Mouse (Mus musculus) c-Kit-negative CD71-positive TER-119-positive erythroid progenitor cells, embryonic 14.5 days (primary cell): ENCODE measurements around the gene Afg1l.

Source experiments
- DNase-seq: peaks from one replicate; pipeline ENCODE4 v3.0.0-alpha.2; 2013; ENCODE audit warnings: low read depth, low spot score

Afg1l gene

DNA sequence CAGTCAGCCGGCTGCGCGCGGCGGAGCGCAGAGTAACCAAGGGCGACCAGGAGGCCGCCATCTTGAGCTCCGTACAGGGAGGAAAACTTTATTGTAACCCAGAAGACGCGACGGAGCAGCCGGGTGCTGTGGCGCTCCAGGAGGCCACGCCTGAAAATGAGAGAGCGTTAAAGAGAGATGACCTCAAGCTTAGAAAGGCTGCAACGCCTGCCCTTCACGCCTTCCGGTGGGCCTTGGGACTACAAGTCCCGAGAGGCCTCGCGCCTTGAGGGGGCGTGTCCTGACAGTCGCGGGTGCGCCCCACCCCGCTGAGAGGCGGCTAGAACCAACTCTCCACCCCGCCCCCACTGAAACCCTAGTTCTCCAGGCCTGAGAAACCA, at the start of gene Afg1l:
Gene Afg1l, minus strand, starts transcription at position 225 of the 380 bp plus-strand sequence.
- DNase-seq: peak; percentile 88

DNA sequence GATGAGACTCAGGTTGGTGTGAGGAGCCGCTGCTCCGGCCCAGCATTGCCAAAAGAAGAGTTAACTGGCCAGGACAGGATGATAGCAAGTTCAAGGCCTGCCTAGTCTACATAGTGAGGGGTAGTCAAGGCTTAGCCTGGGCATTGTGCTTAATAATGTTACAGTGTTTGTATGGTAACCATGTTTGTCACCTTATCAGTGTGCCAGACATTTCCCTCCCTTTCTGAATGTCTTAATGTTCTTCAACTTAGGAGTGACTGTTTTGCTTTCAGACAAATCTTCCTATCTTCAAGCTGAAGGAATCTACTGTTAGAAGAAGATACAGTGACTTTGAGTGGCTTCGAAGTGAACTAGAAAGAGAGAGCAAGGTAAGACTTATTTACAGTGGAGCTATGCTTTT, 47.3 kb upstream of the Afg1l start:
- DNase-seq: no peak

DNA sequence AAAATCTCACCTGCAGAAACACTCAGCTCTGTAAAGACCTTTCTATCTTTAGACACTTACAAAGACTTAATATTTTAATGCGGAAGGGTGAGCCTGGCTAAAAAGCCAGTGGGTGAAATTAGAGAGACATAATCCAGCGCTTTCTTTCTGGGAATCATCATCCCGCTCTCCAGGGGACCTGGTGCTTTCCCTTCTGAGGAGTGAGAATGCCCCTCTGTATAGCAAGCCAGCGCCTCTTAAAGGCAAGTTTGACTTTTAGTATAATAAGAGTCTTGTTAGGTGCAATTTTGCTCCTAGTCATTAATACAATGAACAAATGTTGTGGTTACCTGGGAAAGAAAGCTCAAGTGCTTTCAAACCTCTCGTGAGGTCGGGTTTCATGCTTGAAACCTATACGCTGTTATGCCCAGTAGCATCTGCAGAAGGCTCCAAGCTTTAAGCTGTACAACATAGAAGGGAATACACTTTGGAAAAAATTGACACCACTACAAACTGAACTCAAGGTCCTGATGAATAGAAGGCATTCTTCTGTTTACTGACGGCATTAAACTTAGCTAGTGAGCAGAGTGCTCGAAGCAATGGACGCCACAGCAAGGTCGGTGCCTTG, 45.3 kb upstream of the Afg1l start:
- DNase-seq: no peak

DNA sequence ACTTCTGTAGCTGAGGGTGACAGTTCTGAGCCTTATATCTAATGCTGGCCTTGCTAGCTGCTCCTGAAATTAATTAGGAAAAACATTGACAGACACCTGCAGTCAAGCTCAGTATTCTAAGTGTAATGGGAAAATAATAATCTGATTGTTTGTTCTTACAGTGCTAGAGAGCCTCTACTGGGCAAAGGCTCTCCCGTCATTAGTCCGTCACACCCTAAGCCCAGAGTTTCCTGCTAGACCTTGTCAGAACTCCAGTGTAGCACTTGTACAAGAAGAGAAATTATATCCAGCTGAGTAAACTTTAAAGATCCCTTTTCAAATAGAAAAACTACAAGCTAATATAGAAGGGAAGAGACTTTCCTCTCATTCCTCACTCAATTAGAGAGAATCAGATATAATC, 44.5 kb upstream of the Afg1l start:
- no peak for DNase-seq

DNA sequence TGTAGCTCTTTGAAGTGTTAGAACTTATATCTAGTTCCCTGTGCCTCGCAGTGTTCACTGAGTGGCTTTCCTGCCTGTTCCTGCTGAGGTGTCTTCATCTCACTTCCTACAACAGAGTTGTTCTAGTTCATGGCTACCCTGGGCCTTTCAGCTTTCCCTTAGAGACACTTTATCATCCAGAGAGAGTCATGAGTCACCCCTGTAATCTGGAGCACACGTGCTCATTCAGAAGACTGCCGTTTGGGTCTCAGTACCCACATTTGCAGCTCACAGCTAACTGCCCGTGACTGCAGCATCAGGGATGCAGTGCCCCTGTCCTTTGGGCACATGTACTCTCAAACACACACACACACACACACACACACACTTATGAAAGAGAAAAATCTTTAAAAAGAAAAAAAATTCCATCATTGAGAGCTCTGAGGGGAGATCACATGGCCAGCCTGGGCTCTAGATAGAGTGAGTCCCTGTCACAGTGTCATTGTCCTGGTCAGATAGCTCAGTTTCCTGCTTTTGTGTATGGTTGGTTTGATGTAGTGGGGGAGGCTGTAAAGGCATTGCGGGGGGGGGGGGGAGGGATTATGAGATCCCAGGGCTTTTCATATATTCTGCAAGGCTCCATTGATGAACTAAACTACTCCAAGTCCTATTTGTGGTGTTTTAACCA, 43.1 kb upstream of the Afg1l start:
- no peak for DNase-seq

DNA sequence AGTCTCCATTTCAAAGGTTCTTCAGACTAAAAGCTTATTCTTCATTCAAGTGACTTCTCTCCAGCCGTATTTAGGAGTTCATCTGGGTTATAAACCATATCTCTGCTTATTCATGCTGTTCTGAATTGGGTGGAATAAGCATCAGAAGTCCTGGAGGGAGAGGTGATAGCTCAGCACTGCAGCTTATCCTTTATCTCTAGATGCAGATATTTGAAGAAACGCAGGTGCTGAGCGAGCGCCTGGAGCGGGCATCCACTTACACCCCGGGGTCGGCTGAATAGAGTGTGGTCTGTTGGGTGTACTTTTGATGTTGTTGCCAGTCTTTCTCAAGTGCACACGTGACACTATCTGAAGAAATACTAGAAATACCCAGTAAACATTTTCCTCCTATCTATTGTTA, 40.0 kb upstream of the Afg1l start:
- no peak for DNase-seq

DNA sequence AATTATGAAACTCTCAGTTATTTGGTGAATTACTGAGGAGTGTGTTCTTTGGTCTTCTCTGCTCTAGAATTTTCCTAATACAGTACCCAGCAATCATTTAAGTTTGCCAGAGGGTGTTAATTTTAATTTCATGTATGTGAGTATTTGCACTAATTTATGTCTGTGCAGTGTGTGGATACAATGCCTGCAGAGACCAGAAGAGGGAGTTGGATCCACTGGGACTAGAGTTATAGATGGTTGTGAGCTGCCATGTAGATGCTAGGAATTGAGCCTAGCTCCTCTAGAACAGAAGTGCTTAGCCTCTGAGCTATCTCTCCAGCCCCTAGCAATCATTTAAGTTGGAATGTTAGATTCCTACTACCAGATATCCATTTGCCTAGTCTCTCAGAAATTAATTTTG, 35.8 kb upstream of the Afg1l start:
- DNase-seq: no peak

DNA sequence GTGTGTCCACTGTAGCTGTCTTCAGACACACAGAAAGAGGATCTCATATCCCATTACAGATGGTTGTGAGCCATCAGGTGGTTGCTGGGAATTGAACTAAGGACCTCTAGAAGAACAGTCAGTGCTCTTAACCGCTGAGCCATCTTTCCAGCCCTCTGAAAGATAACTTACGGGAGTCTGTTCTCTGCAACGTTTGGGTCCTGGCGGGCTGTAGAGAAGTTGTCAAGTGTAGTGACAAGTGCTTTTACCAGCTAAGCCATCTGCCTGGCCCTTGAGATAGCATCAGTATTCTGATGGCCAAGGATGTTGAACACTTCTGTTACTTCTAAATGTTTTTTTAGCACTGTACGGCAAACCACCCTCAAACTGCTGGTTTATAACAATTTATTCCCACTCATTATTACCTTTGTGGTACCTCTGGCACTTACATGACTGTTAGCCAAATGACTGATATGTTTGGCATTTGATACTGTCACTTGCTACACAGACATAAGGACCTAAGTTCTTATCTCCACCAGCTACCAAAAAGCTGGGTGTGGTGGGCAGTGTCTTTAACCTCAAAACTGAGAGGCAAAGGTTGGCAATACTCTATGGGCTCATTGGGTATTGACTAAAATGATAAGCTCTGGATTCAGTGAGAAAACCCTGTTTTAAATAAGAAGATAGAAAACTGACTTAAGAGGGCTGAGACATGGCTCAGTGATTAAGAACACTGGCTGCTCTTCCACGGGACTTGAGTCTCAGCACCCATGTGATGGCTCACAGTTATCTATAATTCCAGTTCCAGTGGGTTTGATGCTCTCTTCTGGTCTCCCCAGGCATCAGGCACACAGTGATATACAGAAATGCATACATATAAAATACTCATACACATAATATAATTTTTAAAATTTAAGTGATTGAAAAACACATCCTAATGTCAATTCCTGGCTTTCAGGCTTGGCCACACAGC, 33.1 kb upstream of the Afg1l start:
- DNase-seq: peak; percentile 49

DNA sequence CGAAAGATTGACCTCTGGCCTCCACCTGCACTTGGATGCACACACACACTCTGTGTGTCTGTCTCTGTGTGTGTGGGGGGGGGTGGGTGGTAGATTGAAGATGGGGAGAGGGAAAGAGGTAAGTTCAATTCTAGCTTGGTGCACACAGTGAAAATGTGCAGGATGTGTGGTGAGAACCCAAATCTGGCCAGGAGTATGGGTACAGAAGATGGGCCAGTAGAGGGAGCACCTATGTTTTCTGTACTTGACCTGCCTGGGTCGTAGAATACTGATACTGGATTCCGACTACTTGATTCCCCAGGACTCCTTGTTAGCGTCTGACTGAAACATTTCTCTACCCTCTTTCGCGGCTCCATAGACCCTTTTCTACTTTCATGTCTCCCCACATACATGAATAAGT, 31.8 kb upstream of the Afg1l start:
- DNase-seq: no peak

DNA sequence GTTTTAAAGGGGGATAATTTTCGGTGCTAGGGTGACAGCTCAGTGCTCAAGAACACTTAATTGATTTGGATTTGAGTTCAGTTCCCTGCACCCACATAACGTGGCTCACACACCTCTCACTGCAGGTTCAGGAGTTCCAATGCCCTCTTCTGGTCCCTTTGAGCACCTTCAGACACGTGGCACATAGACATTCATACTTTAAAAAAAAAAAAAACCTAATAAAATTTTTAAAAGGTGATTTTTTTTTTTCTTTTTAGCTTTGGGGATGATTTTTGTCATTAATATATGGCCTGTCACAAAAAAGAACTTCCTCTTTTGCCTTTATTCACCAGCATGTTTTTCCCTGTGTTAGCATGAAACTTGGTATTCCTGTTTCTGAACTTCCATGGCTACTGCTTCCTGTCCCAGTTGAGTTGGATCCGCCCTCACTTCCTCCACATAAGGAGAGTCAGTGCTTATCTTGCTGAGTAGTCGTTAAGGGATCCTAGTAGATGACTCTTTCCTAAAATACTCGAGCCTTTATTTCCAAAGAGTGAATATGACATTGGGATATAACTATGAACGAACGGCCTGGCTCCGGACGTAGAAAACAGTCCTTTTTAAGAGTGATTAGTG, 25.8 kb upstream of the Afg1l start:
- no peak for DNase-seq

DNA sequence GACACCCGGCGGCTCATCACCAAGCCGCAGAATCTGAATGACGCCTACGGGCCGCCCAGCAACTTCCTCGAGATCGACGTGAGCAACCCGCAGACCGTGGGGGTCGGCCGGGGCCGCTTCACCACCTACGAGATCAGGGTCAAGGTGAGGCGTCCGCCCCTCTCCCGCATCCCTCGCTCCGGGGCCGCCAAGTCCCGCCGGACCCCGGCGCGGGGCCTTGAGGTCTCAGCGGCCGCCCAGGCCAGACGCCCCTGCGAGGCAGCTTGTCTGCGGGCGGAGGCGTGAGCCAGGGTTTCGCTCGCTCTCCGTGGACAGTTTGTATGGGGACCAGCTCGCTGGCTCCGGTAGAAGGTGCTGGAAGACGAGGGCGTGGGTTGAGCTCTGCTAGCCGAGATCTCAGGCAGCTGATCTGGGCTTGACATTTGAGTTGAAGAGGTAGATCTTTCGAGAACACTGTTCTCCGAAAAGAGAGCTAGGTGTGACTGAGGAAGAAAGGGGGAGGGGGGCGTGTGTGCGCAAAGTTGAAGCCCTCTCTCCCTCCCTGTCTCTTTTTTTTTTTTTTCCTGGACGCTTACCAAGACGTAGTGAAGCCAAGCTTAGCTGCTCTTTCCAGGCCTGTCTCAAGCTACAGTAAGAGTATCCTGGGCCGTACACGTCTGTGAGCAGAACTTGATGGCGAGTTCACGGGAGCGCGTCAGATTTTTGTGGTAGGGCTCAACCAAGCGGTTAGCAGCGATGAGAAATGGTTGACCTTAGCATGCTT, 24.2 kb upstream of the Afg1l start:
- DNase-seq: peak; percentile 60

DNA sequence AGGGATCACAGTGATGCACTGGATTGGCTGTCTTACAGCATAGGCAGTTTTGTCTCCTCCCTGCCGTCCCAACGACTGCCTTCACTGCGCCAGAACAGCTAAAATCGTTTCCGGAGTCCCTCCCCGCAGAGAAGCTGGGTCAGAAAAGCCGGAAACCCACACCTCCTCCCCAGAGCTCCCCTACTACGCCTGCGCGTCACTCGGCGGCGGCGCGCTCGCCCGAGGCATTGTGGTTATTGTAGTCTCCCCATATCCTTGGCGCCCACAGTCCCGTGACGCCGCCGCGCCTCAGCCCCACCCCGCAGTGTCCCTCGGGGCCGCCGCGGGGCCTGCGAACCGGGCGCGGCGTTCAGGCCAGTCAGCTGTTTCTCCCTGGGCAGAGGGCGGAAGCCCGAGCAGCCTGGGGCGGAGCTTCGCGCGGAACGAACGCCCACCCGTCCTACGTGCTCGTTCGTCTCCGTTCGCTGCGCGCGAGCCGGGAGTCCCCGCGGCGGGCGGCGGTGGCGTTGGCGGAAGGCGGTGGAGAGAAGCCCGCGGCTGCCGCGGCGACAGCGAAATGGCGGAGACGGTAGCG, 23.5 kb upstream of the Afg1l start, which contains the start of gene Snx3:
Gene Snx3, plus strand, starts transcription at position 256 of the 574 bp plus-strand sequence.
- DNase-seq: peak; percentile 96

DNA sequence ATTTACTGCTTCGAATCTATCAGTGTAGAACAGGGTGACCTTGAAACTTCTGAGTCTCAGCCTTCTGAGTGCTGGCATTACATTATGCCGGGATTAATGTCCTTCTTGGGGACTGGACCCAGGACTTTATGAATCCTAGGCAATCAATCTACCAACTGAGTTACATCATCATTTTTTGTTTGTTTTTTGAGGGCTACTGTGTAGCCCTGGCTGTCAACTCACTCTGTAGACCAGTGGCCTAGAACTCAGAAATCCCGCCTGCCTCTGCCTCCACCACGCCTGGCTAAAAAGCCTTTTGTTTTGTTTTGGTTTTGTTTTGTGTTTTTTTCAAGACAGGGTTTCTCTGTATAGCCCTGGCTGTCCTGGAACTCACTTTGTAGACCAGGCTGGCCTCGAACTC, 22.8 kb upstream of the Afg1l start:
- DNase-seq: no peak

DNA sequence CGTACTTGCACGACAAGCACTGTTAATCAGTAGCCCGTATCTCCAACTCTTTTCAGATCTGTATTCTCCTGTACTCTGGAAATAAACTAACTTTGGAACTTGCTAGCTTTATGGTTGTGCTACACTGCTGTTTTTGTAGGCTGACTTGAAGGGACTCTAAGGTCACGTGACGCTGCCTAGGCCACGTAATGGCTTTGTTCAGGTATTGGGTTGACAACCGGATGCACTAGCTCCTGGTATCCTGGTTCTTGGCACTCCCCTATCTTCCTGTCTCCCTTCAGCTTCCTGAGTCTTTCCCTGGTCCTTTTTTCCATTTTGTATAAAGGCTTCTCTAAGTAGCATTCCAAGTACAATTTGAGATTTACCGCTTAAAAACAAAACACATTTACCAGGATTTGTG, 22.2 kb upstream of the Afg1l start:
- no peak for DNase-seq

DNA sequence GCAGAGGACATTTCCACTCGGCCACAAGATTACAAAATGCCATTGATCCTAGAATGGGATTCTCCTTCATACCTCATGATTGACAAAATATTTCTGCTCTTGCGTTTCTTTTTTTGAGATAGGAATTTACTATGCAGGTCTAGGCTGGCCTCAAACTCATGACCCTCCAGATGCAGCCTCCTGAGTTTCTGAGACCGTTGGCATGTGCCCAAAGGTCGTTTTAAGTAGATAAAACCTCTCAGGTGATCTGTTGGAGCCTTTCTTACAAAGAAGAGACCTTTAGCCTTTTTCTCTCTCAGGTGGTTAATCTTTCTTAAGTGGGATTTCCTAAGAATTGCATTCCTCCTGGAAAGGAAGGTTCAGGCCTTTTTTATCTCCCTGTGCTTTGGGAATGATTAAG, 14.6 kb upstream of the Afg1l start:
- DNase-seq: no peak

DNA sequence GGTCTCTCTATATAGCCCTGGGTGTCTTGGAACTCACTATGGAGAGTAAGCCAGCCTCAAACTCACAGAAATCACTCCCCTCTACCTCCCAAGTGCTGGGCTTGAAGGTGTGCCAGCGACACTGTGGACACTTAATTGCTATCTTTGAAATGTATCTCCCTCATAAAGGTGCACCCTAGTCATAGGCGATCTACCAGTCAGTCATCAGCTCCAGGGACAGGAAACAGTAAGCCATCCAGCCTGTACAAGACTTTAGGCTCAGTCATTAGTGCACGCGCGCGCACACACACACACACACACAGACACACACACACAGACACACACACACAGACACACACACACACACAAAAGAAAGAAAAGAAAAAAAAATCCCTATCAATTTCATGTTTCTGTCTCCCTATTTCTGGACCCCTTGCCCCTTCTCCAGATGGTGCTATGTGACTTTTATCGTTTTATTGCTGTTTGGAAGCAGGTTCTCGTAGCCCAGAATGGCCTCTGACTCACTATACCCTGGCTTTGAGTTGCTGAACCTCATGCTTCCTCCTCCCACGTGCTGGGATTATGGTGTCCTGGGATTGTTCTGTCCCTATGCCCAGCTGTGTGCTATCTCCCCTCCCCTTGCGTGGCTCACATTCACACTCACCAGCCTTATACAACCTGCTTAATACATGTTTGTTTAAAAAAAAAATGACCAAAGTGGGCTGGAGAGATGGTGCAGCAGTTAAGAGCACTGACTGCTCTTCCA, 13.8 kb upstream of the Afg1l start:
- DNase-seq: no peak

DNA sequence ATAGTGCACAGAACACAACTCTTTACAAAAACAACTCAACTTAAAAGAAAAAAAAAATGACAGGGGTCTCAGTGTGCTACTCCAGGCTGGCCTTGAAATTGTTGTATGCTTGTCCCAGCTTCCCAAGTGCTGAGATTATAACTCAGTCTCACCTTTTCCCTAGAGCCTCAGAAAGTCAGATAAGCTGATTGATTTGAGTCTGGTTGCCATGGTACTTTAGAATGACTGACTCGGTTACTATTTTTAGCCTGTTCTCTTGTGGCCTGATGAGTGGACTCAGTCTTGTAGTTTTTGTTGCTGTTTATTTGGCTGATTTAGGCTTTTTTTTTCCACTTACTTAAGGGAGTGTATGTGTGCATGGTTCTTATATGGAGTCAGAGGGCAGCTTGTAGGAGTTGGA, 12.8 kb upstream of the Afg1l start:
- no peak for DNase-seq

DNA sequence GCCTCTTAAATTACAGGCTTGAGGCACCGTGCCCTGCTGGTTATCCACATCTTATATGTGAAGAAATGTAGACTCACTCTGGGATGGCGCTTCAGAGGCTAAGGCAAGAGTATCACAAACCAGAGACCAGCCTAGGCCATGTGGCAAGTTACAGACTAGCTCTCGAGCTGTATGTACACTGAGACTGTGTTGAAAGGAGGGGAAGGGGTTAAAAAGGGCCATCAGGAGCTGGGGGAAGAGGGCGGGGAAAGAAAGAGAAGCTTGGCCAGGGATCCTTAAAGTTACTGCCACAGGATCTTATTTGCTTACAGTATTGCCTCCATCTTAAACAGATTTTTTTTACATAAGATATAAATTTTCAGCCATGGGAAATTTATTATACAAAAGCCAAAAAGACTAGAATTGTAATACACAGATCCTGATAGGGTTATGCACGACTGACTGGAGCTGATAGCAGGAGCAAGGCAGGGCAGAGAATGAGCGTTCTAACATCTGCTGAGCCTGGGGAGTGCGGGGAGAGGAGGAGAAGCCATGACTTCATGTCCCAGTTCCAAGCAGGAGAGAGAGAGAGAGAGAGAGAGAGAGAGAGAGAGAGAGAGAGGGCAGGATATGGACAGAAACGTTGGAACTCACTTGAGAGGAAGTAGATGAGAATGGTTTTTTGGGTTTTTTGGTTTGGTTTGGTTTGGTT, 10.4 kb upstream of the Afg1l start:
- DNase-seq: no peak

DNA sequence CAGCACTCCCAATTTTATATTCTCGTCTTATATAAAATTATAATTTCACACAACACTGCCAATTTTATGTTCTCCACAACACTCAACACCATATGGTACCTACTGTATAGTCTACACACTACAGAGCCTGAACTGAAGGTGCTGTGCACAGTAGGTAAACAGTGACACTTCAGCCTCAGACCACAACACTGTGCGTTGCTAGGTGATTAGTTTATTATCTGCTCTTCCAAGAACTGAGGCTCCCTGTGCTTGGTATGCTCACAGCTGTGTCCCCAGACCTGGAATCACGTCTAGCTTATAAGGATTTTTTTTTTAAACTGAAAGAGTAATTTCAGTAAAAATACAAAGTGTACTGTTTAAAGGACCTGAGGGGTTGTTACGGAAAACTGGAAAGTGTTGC, 2.4 kb upstream of the Afg1l start:
- DNase-seq: peak; percentile 26
